Mouse (Mus musculus) layer of hippocampus, postnatal 25 days (tissue): ENCODE measurements around the gene Zfp91. TPM values are rescaled to one million over a fixed set of nuclear protein-coding genes. Genes with fewer than 3 reads are reported as not detected.

ENCODE experiments used
- DNase-seq, 2 experiments: peaks; one replicate each; pipeline ENCODE4 v3.0.0; 2022; ENCODE audit warnings: mixed read lengths in 2 of 2, low spot score in 1 of 2; ENCODE audit errors: extremely low spot score in 1 of 2
- total RNA-seq, 2 experiments: library from RNA; stranded (reverse); gene quantifications; 2 replicates each; pipeline ENCODE4 v1.2.3; 2021

Zfp91 gene
- 100 to 1,000 TPM in 1 of 2 experiments, 10 to 100 TPM in 1; 92.1 to 101 TPM for total RNA-seq

DNA sequence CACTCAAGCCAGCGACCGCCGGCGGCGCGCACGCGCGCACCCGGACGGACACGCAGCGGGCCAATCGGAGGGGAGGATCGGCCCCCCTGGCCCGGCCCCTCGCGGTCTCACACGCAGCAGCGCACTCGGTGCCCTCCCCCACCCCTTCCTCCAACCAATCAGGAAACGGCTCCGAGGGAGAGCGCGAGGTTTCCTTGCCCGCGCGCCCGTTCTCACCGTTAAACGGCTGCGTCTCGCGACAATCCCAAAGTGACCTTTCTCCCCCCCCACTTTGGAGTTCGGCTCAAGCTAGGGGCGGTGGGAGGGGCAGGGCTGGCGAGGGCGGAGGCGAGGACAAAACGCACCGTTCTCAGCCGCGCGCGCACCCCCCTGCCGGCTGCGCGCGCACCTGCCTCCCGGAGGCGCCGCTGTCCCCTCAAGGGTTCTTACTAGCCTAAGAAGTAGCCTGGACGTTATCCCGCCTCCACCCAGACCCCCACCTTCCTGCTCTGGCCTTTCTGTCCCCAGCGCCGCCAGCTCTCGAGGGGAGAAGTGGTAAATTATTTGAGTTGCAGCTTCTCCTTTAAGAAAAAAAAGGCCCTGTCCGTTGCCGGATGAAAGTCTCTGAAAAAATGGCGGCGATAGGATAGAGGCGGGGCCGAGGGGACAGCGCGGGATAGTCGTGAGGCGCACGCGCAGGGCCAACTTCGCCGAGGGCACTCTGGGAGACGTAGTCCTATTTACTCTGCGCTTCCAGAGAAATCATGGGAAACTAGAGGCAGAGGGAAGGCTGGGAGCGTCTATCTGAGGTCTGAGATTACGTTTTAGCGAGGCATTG lies at the start of gene Zfp91, which contains the start of gene Lpxn:
Zfp91 (minus strand) TSS at position 616 of the 817 bp plus-strand sequence.
Lpxn (plus strand) TSS at position 683 of the 817 bp plus-strand sequence.
- DNase-seq, result peak; percentile 81 to 89

- no peak for DNase-seq
These were observed 42.6 kb upstream of the Zfp91 start for GRCm38 (mm10) chr19:12838507-12838906.

DNA sequence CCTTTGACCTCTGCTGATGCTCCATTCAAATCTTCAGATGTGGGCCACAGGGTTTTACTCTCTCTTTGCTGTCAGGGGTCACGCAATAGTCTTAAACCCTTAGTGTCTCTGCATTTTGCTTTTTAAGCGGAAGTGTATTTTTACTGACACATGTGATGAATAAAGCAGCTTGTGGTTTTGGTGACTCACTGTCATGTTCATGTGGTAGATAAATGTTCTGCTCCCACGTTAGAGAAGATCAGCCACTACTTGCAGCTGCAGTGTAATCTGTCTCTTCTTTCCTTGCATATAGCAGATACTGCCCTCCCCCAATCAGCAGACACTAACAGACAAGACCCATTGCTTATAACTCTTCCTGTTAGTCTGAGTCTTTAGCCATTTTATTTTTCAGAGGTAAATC lies 37.7 kb upstream of the Zfp91 start:
- DNase-seq, result no peak

- DNase-seq, result no peak
These were observed 35.6 kb upstream of the Zfp91 start for GRCm38 (mm10) chr19:12831559-12831958.

DNA sequence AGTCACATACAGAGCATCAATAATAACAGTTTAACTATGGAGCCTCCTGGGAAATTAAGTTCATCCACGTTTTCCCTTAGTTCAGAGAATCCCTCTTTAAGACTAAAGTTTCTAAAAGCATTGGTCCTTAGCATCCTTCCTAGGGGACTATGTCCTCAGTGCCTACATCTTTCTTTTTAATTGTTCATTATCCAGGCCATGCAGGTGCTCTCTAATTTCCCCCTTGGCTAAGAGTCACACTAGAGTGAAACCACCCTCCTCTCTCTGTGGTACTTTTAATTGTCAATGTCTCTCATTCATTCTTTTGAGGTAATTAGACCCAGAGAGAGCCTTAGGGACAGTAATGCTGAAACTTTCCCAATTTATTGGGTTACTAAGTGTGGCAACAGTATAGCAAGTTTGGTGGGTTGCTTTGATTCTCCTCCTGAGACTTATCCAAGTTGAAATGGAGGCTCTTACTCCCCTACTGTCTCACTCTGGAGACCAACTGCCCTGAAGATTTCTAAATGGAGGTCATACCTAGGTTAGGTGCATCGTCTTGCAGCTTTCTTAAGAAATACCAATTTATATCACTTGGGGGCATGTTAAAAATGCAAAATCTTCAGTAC lies 35.0 kb upstream of the Zfp91 start:
- DNase-seq, result no peak

DNA sequence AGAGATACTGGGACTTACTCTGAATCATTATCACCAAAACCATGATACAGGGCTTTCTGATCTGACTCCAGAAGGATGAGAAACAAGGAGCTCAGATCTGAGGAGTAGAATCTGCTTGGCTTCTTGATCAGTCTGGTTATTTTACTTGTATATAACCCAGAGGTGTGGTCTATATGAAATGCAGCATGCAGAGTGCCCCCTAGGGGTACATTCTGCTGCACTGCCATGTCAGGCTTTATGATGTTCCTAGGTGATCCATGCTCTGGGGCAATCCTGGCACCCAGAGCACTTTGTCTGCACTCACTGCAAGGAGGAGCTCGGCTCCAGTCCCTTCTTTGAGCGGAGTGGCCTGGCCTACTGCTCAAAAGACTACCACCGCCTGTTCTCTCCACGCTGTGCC lies 28.6 kb upstream of the Zfp91 start:
- no peak for DNase-seq

DNA sequence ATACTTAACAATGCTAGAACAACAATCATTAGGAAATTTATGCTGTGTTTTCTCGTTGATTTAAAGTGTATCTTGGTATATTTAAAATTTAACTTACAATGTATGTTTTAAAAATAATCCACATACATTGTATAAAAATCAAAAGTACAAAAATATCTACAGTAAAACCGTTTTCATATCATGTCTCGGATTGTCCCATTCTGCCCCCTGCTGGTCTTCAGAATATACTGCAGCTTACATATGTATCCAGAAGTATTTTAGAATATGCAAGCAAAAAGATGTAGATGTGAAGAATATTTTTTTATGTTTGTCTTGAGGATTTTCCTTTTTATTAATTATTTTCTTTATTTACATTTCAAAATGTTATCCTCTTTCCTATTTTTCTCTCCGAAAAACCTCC lies 24.5 kb upstream of the Zfp91 start:
- peak in 1 of 2 experiments; percentile 18 for DNase-seq

GRCm38 (mm10) chr19:12818507-12818906 lies 22.6 kb upstream of the Zfp91 start:
- no peak for DNase-seq

DNA sequence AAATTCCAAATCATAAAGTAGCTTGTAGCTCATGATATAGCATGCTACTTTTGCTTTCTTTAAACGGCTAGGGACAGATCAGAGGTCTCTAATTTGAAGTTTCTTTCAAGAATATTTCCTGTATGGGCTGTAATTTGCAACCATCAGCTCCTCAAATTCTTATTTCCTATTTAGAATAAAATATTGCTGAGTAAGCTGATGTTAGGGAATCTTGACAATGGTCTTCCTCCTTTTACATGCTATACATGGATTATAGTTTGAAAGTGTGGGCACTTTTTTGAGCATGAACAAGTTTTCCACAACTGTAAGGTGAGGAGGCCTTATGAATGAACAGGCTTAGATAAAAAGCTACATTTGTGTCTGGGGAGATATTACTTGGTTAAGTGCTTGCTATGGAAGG lies 18.0 kb upstream of the Zfp91 start:
- no peak for DNase-seq

- DNase-seq, result no peak
These were observed 16.9 kb upstream of the Zfp91 start for GRCm38 (mm10) chr19:12812644-12813364.

- DNase-seq, result no peak
These were observed 10.3 kb upstream of the Zfp91 start for GRCm38 (mm10) chr19:12806214-12806613.

GRCm38 (mm10) chr19:12805730-12806129 lies 9.8 kb upstream of the Zfp91 start:
- DNase-seq, result no peak

DNA sequence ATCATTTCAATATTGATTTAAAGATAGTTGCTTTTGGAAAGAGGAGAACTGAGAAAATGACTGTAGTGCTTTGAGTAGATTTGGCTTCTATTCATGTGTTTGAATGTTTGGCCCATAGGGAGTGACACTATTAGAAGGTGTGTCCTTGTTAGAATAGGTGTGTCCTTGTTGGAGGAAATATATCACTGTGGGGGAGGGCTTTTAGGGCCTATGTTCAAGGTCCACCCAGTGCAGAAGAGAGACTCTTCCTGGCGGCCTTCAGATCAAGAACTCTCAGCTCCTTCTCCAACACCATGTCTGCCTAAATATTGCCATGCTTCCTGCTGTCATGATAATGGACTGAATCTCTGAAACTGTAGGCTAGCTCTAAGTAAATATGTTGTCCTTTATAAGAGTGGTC lies 8.3 kb upstream of the Zfp91 start:
- DNase-seq, result no peak

- no peak for DNase-seq
These were observed 6.9 kb upstream of the Zfp91 start for GRCm38 (mm10) chr19:12802830-12803229.

GRCm38 (mm10) chr19:12801046-12801445 lies 5.1 kb upstream of the Zfp91 start:
- no peak for DNase-seq

GRCm38 (mm10) chr19:12800621-12801020 lies 4.7 kb upstream of the Zfp91 start:
- DNase-seq, result no peak

DNA sequence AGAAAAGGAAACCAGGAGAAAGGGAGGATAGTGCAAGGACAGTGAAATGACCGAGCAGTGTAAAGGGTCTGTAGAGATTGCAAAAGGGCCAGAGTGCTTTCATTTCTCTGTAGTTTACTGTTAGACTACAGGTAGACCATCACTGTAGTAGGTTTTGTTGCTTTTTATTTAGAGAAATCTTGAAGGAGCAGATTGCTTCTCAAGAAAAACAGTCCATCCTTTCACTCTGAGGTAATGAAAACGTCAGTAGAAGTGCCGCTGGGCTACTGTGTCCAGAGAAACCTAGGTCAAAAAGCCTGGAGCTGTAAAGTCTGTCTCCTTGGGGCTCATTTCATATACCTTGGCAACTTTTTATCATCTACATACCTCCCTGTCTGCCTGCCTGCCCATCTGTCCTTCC lies 3.2 kb upstream of the Zfp91 start:
- DNase-seq, result no peak

- no peak for DNase-seq
These were observed 2.5 kb upstream of the Zfp91 start for GRCm38 (mm10) chr19:12798404-12798803.

GRCm38 (mm10) chr19:12797071-12797470 lies 1.1 kb upstream of the Zfp91 start:
- DNase-seq, result no peak

GRCm38 (mm10) chr19:12796328-12796931 lies 504 bp upstream of the Zfp91 start:
- peak in 1 of 2 experiments; percentile 44 for DNase-seq

GRCm38 (mm10) chr19:12795110-12795509 lies 816 bp downstream of the Zfp91 start:
- no peak for DNase-seq
